Mouse (Mus musculus) right cerebral cortex, postnatal 36 days (tissue): ENCODE results near the gene Spata6.
A peak's percentile ranks its signal among the peaks of the same experiment; 100 is the strongest.

Experiments used
- DNase-seq, 2 experiments: peaks; one replicate each; pipeline ENCODE4 v3.0.0; 2022; ENCODE audit warnings: low spot score in 2 of 2, mixed read lengths in 1 of 2

Gene Spata6

DNA sequence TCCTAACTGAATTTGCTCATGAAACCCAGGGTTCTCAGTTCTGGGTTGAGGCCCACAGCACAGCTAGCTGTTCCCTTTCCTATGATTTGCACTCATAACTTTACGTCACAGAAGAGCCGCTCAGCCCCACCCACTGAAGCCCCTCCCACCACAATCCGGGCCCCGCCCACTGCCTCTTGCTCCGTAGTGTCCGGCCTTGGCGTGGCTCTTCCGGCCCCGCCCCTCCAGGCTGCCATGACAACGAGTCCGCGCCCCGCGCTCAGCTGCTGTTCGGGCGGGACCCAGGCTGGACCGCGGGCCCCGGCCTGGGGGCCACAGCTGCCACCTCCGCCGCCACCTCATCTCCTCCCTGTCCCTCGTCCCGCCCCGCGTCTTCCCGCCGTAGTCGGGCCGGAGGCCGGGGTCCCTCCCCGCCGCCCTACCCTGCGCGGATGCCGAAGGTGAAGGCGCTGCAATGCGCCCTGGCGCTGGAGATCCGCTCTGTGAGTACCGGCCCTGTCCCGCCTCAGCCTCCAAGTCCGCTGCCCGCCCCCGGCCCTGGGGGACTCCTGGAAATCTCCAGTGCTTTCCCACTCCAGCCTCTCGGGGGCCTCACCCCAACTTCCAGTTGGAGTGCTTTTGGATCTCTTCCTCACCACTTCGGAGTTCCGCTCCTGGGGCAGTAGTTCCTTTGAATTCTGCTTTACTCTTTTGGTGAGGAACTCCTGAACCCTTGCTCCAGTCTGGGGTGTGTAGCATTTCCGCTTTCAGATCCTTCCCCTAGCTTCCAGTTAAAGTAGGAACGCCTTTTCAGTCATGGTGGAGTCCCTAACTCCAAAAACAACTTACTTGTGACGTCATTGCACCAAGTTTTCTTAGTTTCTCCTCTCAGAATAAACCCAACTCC is at the start of gene Spata6:
Spata6 (plus strand) TSS at position 209 of the 886 bp plus-strand sequence.
- DNase-seq: peak; percentile 25 to 29

DNA sequence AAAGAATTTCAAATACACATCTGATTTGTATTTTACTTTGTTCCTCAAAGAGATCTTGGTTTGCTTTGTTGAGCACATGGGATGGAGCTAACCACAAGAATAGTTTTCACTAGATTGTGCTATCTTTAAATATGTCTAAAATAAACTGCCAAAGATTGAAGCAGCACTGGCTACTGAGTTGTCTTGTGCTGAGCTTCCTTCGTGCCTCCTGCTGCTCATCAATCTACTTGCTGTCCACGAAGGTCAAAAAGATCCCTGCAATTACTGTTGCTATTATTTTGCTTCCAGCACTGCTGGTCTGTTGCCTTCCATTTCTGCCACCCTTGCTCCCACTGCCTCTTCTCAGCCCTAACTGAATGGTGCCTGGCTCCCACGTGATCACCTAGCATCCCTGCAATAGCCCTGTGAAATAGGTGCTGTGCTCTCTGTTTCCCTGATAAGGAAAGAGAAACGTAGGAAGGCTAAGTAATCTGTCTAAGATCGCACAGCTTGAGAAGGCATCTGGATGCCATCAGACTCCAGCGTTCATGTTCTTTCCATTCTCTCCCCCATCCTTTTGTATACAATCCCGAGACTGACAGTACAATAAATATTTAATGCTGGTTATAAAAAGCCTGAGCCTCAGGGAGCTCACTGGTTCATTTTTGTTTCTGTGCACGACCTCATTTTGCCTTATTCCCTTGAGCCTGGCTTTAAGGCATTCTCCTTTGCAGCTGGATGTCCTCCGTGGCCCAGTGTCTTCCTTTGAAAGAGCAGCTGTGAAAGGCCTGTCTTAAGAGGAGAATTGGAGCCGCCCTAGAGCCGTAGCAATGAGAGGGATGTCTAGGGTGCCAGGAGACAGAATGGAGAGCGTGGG is 49.0 kb upstream of the Spata6 start:
- DNase-seq: no peak

- DNase-seq: no peak
Observed at GRCm38 (mm10) chr4:111671440-111671839, 48.3 kb upstream of the Spata6 start.

GRCm38 (mm10) chr4:111673904-111674303 is 45.9 kb upstream of the Spata6 start:
- no peak for DNase-seq

DNA sequence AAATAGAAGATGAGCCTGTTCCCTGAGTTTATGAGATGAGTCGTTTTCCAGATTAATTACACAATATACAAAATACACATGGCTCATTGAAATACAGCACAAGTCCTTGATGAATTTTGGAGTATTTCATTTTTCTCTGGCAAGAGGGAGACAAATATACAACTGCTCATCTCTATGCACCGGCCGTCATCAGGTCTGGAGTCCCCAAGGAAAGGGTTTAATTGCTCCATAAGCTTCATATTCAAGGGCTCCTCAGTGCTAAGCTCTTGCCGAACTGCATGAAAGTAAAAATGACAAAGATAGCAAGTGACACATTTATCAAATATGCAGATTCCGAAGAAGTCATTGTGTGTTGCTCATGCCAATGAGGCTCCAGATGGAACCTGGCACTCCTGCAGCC is 37.9 kb upstream of the Spata6 start:
- DNase-seq: no peak

DNA sequence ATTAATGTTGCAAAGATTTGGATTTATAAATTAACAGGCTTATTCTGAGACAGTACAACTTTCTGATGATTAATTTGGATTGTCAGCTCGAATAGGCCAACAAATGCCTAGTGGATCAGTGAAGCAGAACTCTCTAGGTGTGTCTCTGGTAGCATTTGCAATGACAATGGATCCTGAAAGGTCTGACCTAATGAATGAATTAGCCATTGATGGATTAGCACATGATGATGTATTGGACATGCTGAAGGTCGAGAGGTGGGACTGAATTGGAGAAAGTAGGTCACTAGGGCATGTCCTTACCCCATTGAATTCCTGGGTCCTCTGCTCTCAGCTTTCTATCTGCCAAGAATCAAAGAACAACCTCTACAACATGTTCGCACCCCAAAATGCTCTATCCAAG is 37.0 kb upstream of the Spata6 start:
- DNase-seq: no peak

GRCm38 (mm10) chr4:111683843-111684242 is 35.9 kb upstream of the Spata6 start:
- DNase-seq: no peak

DNA sequence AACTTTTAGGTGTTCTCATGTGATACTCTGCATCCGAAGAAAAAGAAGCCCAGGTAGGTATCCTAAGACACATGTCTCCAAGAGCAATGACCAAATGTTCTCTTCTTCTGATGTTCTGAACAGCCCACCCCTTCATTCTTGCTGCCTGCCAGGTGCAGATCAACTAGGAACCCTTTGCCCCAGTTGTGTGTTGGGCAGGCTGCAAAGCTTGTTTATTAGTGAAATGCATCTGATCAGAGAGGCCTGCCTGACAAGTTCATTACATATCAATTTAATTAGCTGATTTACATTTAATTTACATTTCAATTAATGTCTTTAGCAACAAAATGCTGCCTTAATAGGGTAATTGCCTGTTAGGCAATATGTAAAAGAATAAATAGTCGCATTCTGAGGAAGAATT is 33.8 kb upstream of the Spata6 start:
- DNase-seq: no peak

GRCm38 (mm10) chr4:111686951-111687350 is 32.8 kb upstream of the Spata6 start:
- no peak for DNase-seq

GRCm38 (mm10) chr4:111687613-111688012 is 32.2 kb upstream of the Spata6 start:
- peak; percentile 57 to 63 for DNase-seq

- DNase-seq: no peak
Observed at GRCm38 (mm10) chr4:111691057-111691543, 28.7 kb upstream of the Spata6 start.

DNA sequence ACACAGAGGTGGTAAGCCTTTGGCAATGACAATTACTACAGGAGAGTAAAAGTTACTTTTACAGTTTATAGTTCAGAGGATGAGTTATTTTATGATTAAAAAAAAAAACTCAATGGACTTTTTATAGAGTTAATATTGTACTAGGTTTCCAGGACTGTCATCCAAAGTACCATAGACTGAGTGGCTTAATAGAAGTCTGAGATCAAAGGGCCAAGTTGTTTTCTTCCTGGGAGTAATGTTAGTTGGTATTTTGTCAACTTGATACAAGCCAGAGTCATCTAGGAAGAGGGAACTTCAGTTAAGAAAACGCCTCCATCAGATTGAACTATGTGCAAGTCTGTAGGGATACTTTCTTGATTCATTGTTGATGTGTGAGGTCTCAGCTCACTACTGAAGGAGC is 18.4 kb upstream of the Spata6 start:
- no peak for DNase-seq

GRCm38 (mm10) chr4:111704126-111704525 is 15.7 kb upstream of the Spata6 start:
- no peak for DNase-seq

DNA sequence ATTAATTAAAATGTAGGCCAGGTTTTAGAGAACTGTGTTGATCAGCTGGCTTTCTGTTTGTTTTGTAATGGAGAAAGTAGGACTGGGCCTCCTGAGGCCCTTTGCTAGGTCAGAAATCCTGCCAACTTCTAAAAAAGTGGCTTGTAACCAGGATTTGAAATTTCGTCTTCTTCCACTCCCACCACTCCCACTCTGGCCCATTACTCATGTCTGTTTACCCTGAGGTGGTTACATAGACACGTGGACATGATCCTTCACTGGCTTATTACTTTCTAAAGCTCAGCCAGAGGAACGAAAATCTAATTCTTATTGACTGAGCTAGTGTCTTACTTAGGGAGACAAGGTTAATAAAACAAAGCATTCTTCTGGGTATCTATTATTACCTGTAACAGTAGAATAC is 14.8 kb upstream of the Spata6 start:
- no peak for DNase-seq

DNA sequence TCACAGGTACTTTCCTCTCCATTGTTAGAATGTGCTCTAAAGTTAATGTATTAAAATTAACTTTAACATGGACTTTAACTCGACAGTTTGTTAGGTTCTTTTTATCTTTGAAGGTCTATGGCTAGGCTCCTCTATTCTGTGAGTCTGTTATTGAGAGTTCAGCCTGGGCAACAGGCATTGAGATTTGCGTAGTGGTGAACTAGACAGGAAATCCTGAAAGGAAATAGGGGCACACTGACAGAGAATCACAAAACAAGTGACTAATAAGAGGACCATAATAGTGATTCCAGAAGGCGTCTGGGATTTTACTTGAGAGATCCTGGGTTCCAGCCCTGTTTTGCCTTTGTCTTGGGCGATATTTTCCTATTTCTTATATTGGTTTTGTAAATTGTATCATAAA is 488 bp upstream of the Spata6 start:
- DNase-seq: no peak

DNA sequence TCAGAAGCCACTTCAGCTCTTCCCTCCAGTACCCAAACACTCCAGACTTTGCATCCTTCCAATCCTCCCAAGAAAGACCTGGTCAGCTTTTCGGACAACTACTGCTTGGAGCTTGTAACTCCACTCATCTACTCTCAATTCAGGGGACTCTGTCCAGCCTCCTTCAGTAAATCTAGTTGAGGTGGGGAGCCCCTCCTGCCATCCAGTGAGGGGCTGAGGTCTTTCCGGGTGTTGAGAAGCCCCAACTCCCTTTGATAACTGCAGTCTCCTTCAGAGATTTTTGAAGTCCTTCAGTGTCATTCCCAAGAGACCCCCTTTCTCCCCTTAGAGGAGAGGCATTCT is 849 bp downstream of the Spata6 start:
- DNase-seq: no peak

- DNase-seq: no peak
Observed at GRCm38 (mm10) chr4:111721121-111721840, 1.5 kb downstream of the Spata6 start.

GRCm38 (mm10) chr4:111737551-111737950 is 17.8 kb downstream of the Spata6 start:
- DNase-seq: no peak

DNA sequence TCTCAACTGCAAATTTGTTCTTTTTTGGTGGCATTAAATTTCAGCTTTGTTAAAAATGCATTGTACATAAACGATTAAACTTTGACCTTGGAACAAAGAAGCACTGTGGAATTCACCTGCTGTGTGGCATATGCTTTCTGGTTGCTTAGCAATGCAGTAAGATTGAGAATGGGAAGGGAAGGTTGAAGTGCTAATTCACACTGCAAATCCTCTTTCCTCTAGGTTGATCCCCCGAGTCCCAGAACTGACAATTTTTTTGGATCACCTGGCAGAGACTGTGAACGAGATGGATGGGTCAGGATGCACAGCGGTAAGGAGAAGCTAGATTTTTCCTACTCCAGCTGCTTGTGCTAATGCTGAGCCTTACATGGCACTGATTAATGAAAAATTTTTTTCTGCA is 60.7 kb downstream of the Spata6 start:
- DNase-seq: no peak

DNA sequence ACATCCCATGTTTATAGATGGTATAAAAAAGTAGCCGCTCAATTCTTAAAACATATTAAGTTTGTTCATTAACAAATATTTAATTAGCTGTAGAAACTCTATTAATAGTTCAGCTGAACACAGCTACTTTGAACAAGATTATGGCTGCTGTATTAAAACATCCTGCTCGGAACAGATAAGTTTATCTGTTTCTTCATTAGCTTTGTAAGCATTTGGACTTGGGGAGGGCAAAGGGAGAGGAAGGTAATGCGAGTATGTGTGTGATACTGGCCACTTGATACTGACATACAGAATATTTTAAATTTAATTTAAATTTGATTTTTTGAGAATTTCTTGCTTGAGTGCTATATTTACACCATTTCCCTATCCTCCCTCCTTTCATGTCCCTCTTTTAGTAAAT is 80.1 kb downstream of the Spata6 start:
- DNase-seq: no peak

DNA sequence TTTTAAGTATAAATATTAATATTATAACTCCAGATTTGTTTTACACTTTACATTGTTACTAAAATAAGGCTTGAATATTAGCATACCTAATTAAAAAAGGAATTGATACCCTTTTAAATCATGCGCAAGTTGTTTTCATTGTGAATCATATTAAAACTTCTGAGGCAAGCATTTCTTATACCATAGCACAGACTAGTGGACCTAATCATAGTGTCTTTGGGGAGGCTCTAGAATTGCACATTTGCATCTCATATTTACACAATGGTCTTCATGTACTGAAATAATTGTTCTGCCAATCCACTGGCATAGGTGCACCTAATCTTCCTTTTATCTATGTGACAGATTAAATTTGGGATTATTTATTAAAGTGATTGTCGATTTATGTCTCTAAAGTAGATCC is 83.4 kb downstream of the Spata6 start:
- no peak for DNase-seq

- DNase-seq: no peak
Observed at GRCm38 (mm10) chr4:111817478-111817877, 97.7 kb downstream of the Spata6 start.
